Mouse (Mus musculus) gastrocnemius, postnatal 36 days (tissue): Measurements from ENCODE around the gene Atp5j2. TPM values are rescaled to one million over a fixed set of nuclear protein-coding genes. Genes with fewer than 3 reads are reported as not detected.
"Not testable (repeated sequence)": the region's sequence is repeated elsewhere in the genome, so short reads cannot be mapped to it uniquely, and the experiment has no call there.

Experiments used
- DNase-seq, 2 experiments: peaks; one replicate each; pipeline ENCODE4 v3.0.0; 2022
- intact Hi-C: fragments of 180-260 bp; cut with DNase I; formaldehyde crosslinking; loops from one replicate; pipeline ENCODE4 v1.15.1; 2025
- long read RNA-seq, 2 experiments: library from polyadenylated mRNA; stranded (forward); transcript quantifications; one replicate each; pipeline ENCODE4 v2.0.0; 2021
- total RNA-seq, 2 experiments: library from RNA; stranded (reverse); gene quantifications; 2 replicates each; pipeline ENCODE4 v1.2.3; 2021

Gene Atp5j2
- total RNA-seq = 100 to 1,000 TPM; 691 to 699 TPM
- long read RNA-seq, experiment 1, transcript Atp5j2-202 (4 exons, 955 nt) = major isoform, 2,596 of 2,740 reads
- long read RNA-seq, experiment 1, partial matches to known transcripts = 95 of 2,740 reads
- long read RNA-seq, experiment 1, other reads (novel, unspliced or antisense) = 48 of 2,740 reads
- long read RNA-seq, experiment 2, transcript Atp5j2-202 (4 exons, 955 nt) = major isoform, 2,539 of 2,680 reads
- long read RNA-seq, experiment 2, partial matches to known transcripts = 86 of 2,680 reads
- long read RNA-seq, experiment 2, other reads (novel, unspliced or antisense) = 54 of 2,680 reads

DNA sequence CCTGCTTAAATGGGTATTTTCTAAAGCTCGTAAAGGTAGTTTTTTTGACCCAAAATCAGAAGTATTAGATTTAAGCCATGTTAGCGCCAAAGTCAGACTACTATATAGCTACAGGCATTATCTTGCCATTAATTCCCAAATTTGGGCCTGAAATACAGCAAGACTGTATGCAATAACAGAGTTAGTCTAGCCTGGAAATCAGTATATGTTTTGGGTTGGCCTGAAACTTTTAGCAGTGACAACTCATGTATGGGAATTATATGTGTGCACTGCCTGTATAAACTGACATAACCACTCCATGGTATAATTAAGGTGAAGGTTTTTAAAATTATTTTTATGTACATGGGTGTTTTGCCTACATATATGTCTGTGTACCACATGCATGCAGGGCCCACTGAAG is at the start of gene Atp5j2:
Gene Atp5j2, minus strand, starts transcription at position 101 of the 400 bp plus-strand sequence.
- no peak for DNase-seq
- intact Hi-C loops = no loop called here

DNA sequence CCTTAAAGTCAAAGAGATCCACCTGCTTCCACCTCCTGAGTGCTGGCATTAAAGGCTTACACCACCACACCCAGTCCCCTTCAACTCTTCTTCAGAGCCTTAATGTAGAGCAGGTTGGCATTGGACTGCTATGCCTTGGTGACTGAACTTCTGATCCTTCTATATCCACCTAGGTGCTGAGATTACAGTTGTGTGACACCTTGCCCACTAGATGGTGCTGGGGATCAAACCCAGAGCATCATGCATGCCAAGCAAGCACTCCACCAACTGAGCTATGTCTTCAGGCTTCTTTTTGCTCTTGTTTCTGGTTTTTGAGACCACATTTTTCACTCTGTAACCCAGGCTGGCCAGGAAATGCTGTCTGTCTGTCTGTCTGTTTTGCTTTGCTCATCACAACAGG is 42.8 kb upstream of the Atp5j2 start:
- intact Hi-C loops = loop anchor here (5.0 kb wide), 1 partner anchor 48 kb away; the partner anchor contains the start of gene Zscan25
- no peak for DNase-seq

- DNase-seq = peak in 1 of 2 experiments; percentile 10
- intact Hi-C loops = loop anchor here (5.0 kb wide), 1 partner anchor 50 kb away; the partner anchor contains the start of gene Zscan25
These were observed 40.1 kb upstream of the Atp5j2 start for GRCm38 (mm10) chr5:145231893-145232411.

DNA sequence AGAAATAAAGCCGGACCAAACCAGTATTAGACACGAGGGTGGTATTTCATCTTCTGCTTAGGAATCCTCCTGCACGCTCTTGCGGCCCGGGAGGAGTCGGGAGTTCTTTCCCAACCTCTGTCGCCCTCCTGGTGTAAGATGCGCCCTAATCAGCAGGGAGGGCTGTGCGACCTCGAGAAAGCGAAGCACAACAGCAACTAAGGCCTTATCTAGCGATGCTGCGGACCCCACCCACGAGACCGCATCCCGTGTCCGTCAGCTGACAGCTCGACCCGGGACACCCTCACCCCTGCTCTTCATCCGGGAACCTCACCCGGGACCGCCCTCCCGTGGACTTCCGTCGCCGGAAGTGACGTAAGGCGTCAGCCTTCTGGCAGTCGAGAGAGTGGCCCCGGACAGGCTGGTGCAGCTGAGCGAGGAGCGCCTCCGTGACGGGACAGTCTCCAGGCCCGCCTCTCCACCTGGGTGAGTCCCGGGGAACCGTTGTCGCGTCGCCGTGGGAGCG is 39.6 kb upstream of the Atp5j2 start, which contains the start of gene Zfp655:
Gene Zfp655, plus strand, starts transcription at position 349 of the 505 bp plus-strand sequence.
- DNase-seq = peak; percentile 96 to 97
- intact Hi-C loops = loop anchor here (5.0 kb wide), 1 partner anchor 51 kb away; the partner anchor contains the start of gene Zscan25

DNA sequence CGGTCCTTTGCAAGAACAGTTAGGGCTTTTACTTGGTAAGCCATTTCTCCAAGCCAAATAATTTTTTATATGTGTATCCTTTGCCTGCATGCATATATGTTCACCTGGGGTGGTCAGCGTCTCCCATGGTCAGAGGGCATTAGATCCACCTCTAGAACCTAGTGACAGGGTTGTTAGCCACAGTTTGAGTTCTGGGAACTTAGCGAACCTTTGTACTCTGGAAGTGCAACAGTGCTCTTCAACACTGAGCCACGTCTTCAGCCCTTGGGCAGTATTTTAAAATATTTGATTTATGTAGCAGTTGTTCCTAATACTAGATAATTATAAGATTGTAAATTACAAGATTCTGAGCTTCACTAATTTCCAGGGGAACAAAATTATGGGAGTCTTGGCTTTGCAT is 38.8 kb upstream of the Atp5j2 start:
- no peak for DNase-seq
- intact Hi-C loops = loop anchor here (5.0 kb wide), 1 partner anchor 52 kb away; the partner anchor contains the start of gene Zscan25

GRCm38 (mm10) chr5:145229283-145229682 is 37.4 kb upstream of the Atp5j2 start:
- DNase-seq, intact Hi-C loops: not testable (repeated sequence)

DNA sequence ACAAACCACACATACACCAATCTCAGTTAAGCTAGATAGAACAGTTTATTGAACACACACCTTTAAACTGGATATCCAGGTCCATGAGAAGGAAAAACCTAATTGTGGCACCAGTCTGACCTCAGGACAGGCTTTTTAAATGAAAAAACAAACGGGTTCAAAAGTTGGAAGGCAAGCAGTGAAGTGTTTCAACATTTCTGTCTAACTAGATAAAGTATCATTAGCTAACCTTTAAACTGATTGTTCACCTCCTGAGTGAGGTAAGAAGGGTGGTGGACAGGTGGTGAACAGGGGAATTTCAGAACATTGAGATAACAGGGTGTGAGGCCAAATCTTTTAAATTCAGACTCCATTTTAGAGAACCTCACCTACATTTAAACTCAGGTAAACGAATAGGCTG is 34.6 kb upstream of the Atp5j2 start:
- intact Hi-C loops = no loop called here

DNA sequence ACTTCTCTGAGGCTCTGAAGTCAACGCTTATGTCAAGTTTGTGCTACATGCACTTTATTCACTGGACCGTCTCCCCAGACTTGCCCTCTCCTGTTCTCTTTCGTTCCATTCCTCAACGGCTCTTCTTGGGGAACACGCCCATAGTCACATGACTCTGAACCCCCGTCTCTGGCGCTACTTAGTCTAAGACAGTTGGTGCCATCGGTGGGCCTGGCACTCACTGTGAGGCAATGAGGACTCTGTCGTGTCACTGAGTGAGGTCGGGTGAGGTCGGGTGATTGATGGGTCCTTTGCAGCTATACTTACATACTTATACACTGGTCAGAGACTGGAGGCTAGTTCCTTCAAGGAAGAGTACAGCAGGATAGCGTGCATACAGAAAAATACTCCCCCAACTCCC is 31.5 kb upstream of the Atp5j2 start:
- intact Hi-C loops = no loop called here
- no peak for DNase-seq

More for the DNA sequence above, 34.6 kb upstream of the Atp5j2 start:
- DNase-seq = no peak

GRCm38 (mm10) chr5:145222840-145223239 is 31.0 kb upstream of the Atp5j2 start:
- intact Hi-C loops = no loop called here
- no peak for DNase-seq

DNA sequence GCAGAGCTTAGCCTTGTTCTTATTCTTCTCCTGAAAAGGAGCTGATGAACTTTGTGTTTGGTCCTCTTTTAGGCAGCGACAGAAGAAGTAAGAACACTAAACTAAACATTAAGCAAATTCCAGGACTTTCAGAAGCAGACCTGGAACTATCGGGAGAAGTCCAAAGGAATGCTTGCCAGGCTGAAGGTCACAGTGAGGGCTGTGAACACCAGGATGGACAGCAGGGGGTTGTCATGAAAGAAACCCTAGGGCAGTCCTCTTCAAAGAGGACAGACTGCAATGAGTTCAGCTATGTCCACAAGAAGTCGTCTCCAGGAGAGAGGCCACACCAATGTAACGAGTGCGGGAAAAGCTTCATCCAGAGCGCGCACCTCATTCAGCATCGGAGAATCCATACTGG is 28.1 kb upstream of the Atp5j2 start:
- intact Hi-C loops = no loop called here
- DNase-seq = no peak

GRCm38 (mm10) chr5:145218671-145219070 is 26.8 kb upstream of the Atp5j2 start:
- DNase-seq = no peak
- intact Hi-C loops = no loop called here

DNA sequence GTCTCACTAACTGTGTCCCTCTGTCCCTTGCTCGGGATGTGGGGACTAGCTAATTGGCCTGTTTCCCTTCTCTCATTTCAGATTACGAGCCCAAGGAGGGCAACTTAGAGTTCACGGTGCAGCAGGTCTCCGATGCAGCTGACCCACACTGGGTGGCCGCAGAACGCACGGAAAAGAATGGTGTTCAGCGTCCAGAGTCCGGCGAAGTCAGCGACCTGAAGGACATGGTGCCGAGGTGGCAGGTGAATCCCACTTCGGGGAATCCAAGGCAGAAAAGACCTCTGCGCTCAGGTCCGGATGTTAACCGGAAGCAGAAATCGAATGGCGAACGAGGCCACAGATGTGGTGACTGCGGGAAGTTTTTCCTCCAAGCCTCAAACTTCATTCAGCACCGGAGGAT is 26.3 kb upstream of the Atp5j2 start:
- DNase-seq = no peak
- intact Hi-C loops = no loop called here

GRCm38 (mm10) chr5:145217746-145218145 is 25.9 kb upstream of the Atp5j2 start:
- DNase-seq = no peak
- intact Hi-C loops = no loop called here

DNA sequence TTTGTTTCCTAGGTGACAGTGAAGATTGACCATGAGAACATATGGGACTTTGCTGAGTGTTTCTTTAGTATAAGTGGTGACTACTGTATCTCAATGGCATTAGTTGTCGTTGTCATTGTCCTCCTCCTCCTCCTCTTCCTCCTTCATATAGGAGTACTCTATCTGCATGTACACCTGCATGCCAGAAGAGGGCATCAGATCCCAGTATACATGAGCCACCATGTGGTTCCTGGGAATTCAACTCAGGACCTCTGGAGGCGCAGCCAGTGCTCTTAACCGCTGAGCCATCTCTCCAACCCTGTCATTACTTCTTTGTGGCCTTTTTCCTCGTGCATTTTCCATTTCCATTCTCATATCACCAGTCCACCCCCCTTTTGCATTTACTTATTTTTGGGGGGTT is 22.8 kb upstream of the Atp5j2 start:
- DNase-seq = no peak
- intact Hi-C loops = no loop called here

DNA sequence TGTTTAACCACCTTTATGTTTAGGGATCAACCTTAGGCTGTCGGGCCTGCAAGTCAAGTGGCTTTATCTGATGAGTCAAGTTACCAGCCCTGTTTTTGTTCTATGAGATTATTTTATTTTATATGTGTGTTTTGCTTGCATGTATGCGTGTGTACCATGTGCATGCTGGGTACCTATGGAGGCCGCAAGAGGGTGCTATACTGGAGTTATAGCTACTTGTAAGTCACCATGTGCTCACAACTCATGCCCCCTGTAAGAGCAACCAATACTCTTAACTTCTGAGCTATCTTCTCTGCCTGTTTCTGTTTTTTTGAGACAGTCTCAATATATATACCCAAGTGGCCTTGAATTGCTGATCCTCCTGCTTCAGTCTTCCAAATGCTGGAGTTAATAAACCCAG is 21.6 kb upstream of the Atp5j2 start:
- no peak for DNase-seq

GRCm38 (mm10) chr5:145212216-145212615 is 20.4 kb upstream of the Atp5j2 start:
- DNase-seq = no peak

More for the DNA sequence above, 21.6 kb upstream of the Atp5j2 start:
- intact Hi-C loops = no loop called here

GRCm38 (mm10) chr5:145211340-145211739 is 19.5 kb upstream of the Atp5j2 start:
- intact Hi-C loops = no loop called here
- DNase-seq = no peak

More at GRCm38 (mm10) chr5:145212216-145212615, 20.4 kb upstream of the Atp5j2 start:
- intact Hi-C loops = no loop called here

DNA sequence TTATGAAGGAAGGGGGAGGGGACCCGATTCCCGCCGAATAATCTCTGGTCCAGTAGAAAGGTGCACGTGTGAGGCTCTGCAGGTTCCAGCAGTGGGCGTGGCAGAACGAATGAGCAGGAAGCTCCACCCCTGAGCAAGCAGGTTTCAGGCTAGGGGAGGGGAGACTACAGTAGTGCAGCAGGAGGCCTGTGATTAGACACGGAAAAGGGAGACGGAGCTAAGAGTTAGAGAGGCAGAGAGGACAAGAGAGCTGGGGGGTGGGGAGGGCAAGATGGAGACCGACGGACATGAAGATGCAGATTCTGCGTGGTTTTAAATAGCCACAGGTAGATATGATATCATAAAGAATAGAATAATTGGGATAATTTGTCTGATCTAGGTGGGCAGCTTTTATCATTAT is 16.5 kb upstream of the Atp5j2 start:
- intact Hi-C loops, DNase-seq: not testable (repeated sequence)

- no peak for DNase-seq
- intact Hi-C loops = no loop called here
These were observed 16.1 kb upstream of the Atp5j2 start for GRCm38 (mm10) chr5:145207954-145208353.

GRCm38 (mm10) chr5:145207385-145207784 is 15.5 kb upstream of the Atp5j2 start:
- no peak for DNase-seq
- intact Hi-C loops = no loop called here

DNA sequence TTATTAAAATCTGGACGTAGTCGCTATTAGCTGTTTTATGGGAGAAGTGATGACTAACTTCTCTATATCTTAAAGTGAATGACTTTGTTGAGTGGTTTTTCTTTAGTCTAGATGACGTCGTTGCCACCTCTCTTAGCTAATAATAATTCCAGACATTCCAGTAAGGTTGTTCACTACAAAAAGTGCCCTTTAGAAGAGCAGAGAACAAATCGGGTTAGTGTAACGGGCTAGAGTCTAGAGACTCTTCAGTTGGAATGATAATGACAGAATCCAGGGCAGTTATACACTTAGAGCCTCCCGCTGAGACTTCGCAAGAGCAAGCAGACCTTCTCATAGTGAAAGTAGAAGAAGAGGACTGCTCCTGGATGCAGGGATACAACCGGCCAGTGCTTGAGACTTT is 13.2 kb upstream of the Atp5j2 start:
- no peak for DNase-seq
- intact Hi-C loops = loop anchor here (2.0 kb wide), 1 partner anchor 76 kb away; the partner anchor contains the start of gene Zscan25
